Mouse (Mus musculus) cerebellum, adult 2 months (tissue): ENCODE results near the gene Olfr1157. TPM values are rescaled to one million over a fixed set of nuclear protein-coding genes. Genes with fewer than 3 reads are reported as not detected.

Experiments used
- DNase-seq, 2 experiments: peaks; one replicate each; pipeline ENCODE4 v3.0.0; 2021
- H3K27ac ChIP-seq: fragments of 200-500 bp; 2 replicates; pipeline ENCODE4 v1.5.1; 2012; ENCODE audit warnings: low read length, control low read depth, inconsistent platforms; ENCODE audit not compliant: insufficient read depth
- H3K27me3 ChIP-seq: fragments of 200-500 bp; 2 replicates; pipeline ENCODE4 v1.6.1; 2012; ENCODE audit warnings: inconsistent platforms, mild to moderate bottlenecking, low read length, moderate library complexity; ENCODE audit not compliant: control insufficient read depth, insufficient read depth
- H3K4me1 ChIP-seq: fragments of 200-500 bp; 2 replicates; pipeline ENCODE4 v1.6.1; 2011; ENCODE audit warnings: low read length; ENCODE audit not compliant: control insufficient read depth, insufficient read depth
- H3K4me3 ChIP-seq: fragments of 200-500 bp; replicated peaks from 2 replicates; pipeline ENCODE3; 2011; ENCODE audit warnings: mild to moderate bottlenecking, low read depth, low read length, control low read depth; ENCODE audit not compliant: insufficient read depth
- CTCF ChIP-seq: fragments of 200-500 bp; IDR thresholded peaks from 2 replicates; pipeline ENCODE4 v1.5.1; 2011; ENCODE audit warnings: low read depth, mild to moderate bottlenecking, control low read depth, low read length, moderate library complexity, borderline replicate concordance; ENCODE audit not compliant: insufficient read depth
- POLR2A ChIP-seq: fragments of 200-500 bp; IDR thresholded peaks from 2 replicates; pipeline ENCODE4 v1.6.1; 2011; ENCODE audit warnings: low read length, control low read depth, borderline replicate concordance; ENCODE audit not compliant: insufficient read depth
- WGBS: fragments of 180-500 bp; shearing (Covaris S2); methylation state at CpG from one replicate; pipeline ENCODE4 v1.1.7; 2018; 5-methylcytosine and 5-hydroxymethylcytosine counted together
- polyA plus RNA-seq: library from polyadenylated mRNA; depleted of rRNA; stranded (reverse); fragments of >200 nt; gene quantifications from 2 replicates; pipeline ENCODE4 v1.2.3, GENCODE M21; 2012; rRNA removed

The Olfr1157 gene
- not detected in 2 replicates for polyA plus RNA-seq

- H3K27me3 ChIP-seq = no peaks in the 10 kb centered on the region
- H3K4me3 ChIP-seq = no peak within 1 kb of the TSS
- 98% methylated on average over 4 of the region's 4 CpGs for WGBS
- no peaks in the 10 kb centered on the region for H3K4me1 ChIP-seq
- H3K27ac ChIP-seq = no peak within 1 kb of the TSS
- TF ChIP-seq POLR2A (no peak), CTCF (no peak)
- DNase-seq = no peak
Measured at GRCm38 (mm10) chr2:87968199-87968598, at the start of gene Olfr1157. Gene Olfr1157, minus strand, starts transcription at chr2:87968299.

- Histone ChIP-seq H3K4me3 (no peak within 1 kb of the TSS), H3K27me3 (no peaks in the 10 kb centered on the region), H3K27ac (no peak within 1 kb of the TSS), H3K4me1 (no peaks in the 10 kb centered on the region)
- no peak for DNase-seq
- TF ChIP-seq POLR2A (no peak), CTCF (no peak)
Measured at GRCm38 (mm10) chr2:88007515-88008318, 39.6 kb upstream of the Olfr1157 start, which contains the start of gene Olfr1160. Gene Olfr1160, minus strand, starts transcription at chr2:88008268.

GRCm38 (mm10) chr2:87989813-87990212 is 21.7 kb upstream of the Olfr1157 start, which contains the start of gene Olfr1158:
Gene Olfr1158, plus strand, starts transcription at chr2:87990113.
- TF ChIP-seq CTCF = no peak
- TF ChIP-seq POLR2A = no peak
- H3K4me3 ChIP-seq = no peak within 1 kb of the TSS
- H3K27me3 ChIP-seq = no peaks in the 10 kb centered on the region
- DNase-seq = no peak
- no peak within 1 kb of the TSS for H3K27ac ChIP-seq
- no peaks in the 10 kb centered on the region for H3K4me1 ChIP-seq

DNA sequence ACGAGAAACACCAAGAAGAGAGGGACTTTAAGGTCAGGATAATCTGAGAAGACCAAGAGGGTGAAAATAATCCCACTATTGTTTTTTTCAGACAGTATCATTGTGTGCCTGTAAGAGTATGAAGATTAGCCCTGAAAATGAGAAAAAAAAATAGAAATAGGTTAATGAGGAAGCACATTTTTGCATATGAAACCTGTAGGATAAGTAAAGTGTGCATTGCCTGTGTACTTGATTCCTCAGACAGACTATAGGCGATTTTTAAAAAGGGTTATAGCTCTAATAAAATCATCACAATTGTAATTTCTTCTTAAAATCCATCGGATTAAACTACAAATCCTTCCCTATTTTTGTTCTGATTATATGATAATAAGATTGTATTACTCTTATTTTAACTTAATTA is 6.5 kb upstream of the Olfr1157 start, which contains the start of gene Olfr74:
TSS of gene Olfr74 (minus strand) at position 101 of the 400 bp plus-strand sequence.
- Histone ChIP-seq H3K27ac (no peak within 1 kb of the TSS), H3K4me1 (no peaks in the 10 kb centered on the region), H3K4me3 (no peak within 1 kb of the TSS), H3K27me3 (no peaks in the 10 kb centered on the region)
- TF ChIP-seq POLR2A = no peak
- no peak for TF ChIP-seq CTCF
- WGBS = 71% methylated on average over 3 of the region's 3 CpGs
- no peak for DNase-seq

DNA sequence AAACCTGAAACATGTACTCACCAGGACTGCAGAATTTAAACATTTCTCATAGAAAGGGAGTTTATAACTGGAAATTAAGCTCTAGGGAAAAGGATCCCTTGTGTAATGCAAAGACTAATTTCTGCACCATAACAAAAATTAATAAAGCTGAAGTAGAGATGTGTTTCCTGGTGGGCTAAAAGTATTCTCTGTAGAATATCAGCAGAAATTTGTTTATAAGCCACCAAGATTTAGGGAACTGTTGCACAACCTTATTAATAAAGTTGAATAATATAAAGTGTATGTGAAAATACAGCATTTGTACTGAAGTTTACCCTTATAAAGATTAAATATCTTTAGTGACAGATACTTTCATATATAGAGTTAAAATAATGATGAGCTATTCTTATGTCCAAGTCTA is 15.1 kb downstream of the Olfr1157 start, which contains the start of gene Olfr1156:
TSS of gene Olfr1156 (minus strand) at position 101 of the 400 bp plus-strand sequence.
- TF ChIP-seq POLR2A = no peak
- TF ChIP-seq CTCF = no peak
- no peak for DNase-seq
- Histone ChIP-seq H3K27me3 (no peaks in the 10 kb centered on the region), H3K4me1 (no peaks in the 10 kb centered on the region), H3K4me3 (no peak within 1 kb of the TSS), H3K27ac (no peak within 1 kb of the TSS)

DNA sequence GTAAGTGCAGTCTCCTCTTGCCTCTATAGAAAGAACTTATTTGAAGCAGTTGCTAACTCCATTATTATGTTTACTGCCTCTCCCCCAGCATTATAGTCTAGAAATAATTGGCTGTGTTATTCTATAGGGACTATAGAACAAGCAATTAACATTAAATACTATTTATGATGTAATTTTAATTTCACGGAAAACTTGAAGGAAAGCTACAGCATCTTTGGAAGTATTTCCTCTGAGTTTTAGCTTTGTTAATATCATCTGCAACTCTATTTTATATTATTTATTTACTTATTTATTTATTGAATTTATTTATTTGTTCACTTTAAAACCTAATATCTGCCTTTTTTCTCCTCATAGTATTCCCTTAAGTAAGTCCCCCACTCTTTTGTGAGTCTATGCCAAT is 23.1 kb downstream of the Olfr1157 start, which contains the start of gene Olfr1155:
TSS of gene Olfr1155 (minus strand) at position 101 of the 400 bp plus-strand sequence.
- Histone ChIP-seq H3K27ac (no peak within 1 kb of the TSS), H3K27me3 (no peaks in the 10 kb centered on the region), H3K4me1 (no peaks in the 10 kb centered on the region), H3K4me3 (no peak within 1 kb of the TSS)
- no peak for DNase-seq
- WGBS = 97% methylated on average over 1 of the region's 1 CpGs
- TF ChIP-seq POLR2A (no peak), CTCF (no peak)

Other genes starting within 250 kb of the Olfr1157 start
- gene Olfr1138, start 228.3 kb downstream of the Olfr1157 start, polyA plus RNA-seq = not detected in 2 replicates
- not detected in 2 replicates for gene Olfr1140, start 224.5 kb downstream of the Olfr1157 start, polyA plus RNA-seq
- gene Olfr1141, start 214.3 kb downstream of the Olfr1157 start, polyA plus RNA-seq = not detected in 2 replicates
- not detected in 2 replicates for gene Olfr152, start 188.8 kb downstream of the Olfr1157 start, polyA plus RNA-seq
- gene Olfr1143, start 167.7 kb downstream of the Olfr1157 start, polyA plus RNA-seq = not detected in 2 replicates
- not detected in 2 replicates for gene Olfr1145, start 158.5 kb downstream of the Olfr1157 start, polyA plus RNA-seq
- not detected in 2 replicates for gene Olfr1148, start 137.8 kb downstream of the Olfr1157 start, polyA plus RNA-seq
- gene Olfr1150-ps1, start 124.3 kb downstream of the Olfr1157 start, polyA plus RNA-seq = not detected in 2 replicates
- not detected in 2 replicates for gene Olfr1151, start 112.4 kb downstream of the Olfr1157 start, polyA plus RNA-seq
- not detected in 2 replicates for gene Olfr1152, start 101.8 kb downstream of the Olfr1157 start, polyA plus RNA-seq
- gene Olfr1153, start 73.3 kb downstream of the Olfr1157 start, polyA plus RNA-seq = not detected in 2 replicates
- not detected in 2 replicates for gene Olfr1154, start 63.1 kb downstream of the Olfr1157 start, polyA plus RNA-seq
- not detected in 2 replicates for gene Olfr1155, start 23.2 kb downstream of the Olfr1157 start, polyA plus RNA-seq
- gene Olfr1156, start 15.2 kb downstream of the Olfr1157 start, polyA plus RNA-seq = not detected in 2 replicates
- not detected in 2 replicates for gene Olfr74, start 6.4 kb upstream of the Olfr1157 start, polyA plus RNA-seq
- not detected in 2 replicates for gene Olfr1158, start 21.8 kb upstream of the Olfr1157 start, polyA plus RNA-seq
- gene Olfr1160, start 40.0 kb upstream of the Olfr1157 start, polyA plus RNA-seq = not detected in 2 replicates
- gene Olfr1161, start 54.5 kb upstream of the Olfr1157 start, polyA plus RNA-seq = not detected in 2 replicates
- gene Olfr73, start 69.4 kb upstream of the Olfr1157 start, polyA plus RNA-seq = not detected in 2 replicates
- gene Olfr1162, start 82.8 kb upstream of the Olfr1157 start, polyA plus RNA-seq = not detected in 2 replicates
- gene Olfr1163, start 103.5 kb upstream of the Olfr1157 start, polyA plus RNA-seq = not detected in 2 replicates
- gene Olfr1164, start 125.7 kb upstream of the Olfr1157 start, polyA plus RNA-seq = not detected in 2 replicates
- gene Olfr1166, start 160.0 kb upstream of the Olfr1157 start, polyA plus RNA-seq = not detected in 2 replicates
- not detected in 2 replicates for gene Olfr1167, start 186.9 kb upstream of the Olfr1157 start, polyA plus RNA-seq
- gene Olfr1168, start 213.6 kb upstream of the Olfr1157 start, polyA plus RNA-seq = not detected in 2 replicates